Mouse (Mus musculus): ENCODE measurements around the gene Uhrf1bp1.

Uhrf1bp1 gene

DNA sequence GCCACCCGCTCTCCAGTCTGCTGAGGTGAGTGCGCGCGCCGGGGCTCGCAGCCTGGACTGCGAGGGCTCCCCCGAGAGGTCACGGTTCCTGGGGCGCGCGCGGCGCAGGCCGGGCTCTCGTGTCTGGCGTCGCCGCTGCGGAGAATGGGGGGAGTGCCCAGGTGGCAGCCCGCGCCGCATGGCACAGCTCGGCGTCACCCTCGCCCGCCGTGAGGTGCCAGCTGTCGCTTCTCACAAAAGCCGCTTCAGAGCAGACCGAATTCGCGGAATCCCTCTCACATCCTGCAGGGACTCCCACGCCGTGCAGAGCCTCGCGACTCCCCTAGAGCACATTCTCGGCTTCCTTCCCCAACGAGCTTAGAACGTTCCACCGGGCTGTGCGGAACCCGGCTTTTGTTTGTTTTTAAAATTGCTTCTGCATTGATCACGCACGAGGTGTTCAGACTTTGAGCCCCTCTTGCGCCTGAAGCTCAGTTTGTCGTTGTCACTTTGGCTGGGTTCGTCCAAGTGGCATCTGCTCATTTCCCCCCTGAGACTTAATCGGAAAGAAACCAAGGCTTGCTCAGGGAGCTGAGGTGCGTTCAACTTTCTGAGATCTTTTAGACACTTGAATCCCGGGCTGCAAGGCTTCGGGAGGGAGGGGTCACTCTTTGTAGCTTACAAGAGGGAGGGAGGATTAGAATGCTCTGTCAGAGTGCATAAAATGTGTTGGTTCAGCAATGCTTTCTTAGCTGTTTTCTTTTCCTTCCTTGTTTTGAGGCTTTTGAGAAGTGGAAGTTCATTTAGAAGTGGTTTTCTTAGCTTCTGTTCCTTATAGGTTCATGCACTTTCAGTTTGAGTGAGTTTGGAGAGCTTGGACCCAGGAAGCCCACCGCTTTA lies 53.6 kb downstream of the Uhrf1bp1 start, which contains the start of gene Taf11:
TSS of gene Taf11 (minus strand) at position 223 of the 879 bp plus-strand sequence.
- peak; percentile 40 to 68 for DNase-seq (ENCODE audit: low spot score in 2 of 2)

DNA sequence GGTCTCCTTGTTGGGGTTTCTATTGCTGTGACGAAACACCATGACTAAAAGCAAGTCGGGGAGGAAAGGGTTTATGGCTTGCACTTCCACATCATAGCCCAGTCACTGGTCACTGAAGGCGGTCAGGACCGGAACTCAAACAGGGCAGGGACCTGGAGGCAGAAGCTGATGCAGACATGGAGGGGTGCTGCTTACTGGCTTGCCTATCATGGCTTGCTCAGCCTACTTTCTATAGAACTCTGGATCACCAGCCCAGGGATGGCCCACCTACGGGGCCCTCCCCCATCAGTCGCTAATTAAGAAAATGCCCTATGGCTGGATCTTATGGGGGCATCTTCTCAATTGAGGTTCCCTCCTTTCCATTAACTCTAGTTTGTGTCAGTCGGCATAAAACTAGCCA lies 55.1 kb downstream of the Uhrf1bp1 start:
- no peak for DNase-seq (ENCODE audit: low spot score in 2 of 2)

DNA sequence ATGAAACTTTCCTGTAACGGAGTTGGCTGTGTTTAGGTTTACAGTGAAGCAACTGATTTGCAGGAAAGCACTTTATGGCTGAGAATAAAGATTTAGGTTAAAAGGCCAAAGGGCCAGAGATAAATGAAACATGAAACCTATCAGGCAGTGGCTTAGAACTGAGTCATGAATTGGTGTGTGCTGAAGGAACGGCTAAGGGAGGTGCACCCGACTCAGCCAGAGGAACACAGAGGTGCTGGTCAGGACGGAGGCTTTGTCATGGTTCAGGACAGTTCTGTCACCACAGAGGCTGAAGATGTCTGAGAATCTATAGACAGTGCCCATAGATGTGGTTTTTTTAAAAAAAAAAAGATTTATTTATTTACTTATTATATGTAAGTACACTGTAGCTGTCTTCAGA lies 58.5 kb downstream of the Uhrf1bp1 start:
- no peak for DNase-seq (ENCODE audit: low spot score in 2 of 2)

DNA sequence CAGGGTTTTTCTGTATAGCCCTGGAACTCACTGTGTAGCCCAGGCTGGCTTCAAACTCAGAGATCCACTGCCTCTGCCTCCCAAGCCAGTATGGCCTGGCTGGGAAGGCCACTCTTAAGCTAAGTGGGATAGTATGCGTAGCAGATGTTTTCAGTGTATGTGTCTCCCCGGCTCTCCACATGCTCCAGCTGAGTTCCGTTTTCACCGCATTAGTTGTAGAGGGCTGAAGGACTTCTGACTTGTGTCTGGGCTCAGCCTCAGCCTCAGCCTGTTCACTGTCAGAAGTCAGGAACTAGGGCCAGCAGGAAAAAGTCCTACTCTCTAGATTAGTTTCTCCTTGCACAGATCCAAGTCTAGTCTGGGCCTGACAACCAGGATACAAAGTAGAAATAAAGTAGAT lies 60.1 kb downstream of the Uhrf1bp1 start:
- no peak for DNase-seq (ENCODE audit: low spot score in 2 of 2)

DNA sequence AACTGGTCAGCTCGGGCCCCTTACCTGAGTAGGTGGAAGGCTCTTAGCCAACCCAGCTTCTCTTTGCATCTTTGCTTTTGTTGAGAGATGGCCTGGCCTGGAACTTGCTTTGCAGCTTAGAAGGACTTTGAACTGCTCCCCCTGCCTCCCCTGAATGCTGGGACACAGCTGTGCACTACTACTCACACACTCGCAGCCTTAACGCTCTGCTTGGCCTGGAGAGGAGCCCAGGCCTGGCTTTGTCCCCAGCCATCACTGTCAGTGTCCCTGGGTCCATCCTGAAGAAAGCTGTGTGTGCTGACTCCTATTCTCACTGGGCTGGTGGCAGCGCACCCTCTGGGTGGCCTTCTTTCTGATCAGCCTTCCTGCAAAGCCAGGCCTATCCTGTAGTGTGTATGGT lies 64.4 kb downstream of the Uhrf1bp1 start:
- no peak for DNase-seq (ENCODE audit: low spot score in 2 of 2)

DNA sequence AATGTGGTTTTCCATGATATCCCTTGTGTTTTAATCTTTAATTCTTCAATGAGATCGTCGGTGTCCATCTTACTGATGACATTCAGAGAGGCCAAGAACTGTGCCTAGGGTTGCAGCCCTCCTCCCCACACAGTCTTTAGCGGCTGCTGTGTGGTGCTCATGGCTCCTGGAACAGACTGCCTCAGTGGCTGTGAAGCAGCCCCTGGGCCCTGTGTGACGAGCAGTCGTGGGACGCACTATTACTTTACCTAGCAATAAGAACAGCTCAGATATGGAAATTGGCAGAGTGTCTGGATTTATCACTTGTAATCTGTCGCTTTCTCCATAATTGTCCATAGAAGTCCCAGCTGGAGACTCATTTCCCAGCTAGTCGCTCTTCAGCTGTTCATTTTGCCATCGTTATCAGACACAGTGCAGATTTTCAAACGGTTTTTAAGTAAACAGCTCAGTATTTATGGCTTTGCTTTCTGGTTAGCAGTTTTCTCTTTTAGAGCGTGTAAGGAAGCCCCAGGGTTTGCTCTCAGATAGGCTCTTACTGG lies 66.0 kb downstream of the Uhrf1bp1 start:
- DNase-seq (ENCODE audit: low spot score in 2 of 2): no peak

DNA sequence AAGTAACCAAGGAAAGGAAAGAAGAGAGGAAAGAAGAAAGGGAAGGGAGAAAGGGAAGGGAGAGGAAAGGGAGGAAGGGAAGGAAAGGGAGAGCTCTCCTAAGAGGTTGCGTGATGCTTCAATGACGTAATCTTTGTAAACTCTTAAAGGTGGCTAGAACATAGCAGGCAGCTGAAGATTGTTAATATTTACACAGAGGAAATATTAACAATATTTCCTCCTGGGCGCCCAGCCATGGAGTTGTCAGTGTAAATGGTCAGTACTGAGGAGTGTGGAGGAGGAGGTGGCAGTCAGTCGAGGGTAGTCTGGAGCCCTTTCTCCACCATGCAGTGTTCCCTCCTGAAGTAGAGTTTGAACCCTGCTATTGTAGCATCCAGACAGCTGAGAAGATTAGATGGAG lies 68.8 kb downstream of the Uhrf1bp1 start:
- no peak for DNase-seq (ENCODE audit: low spot score in 2 of 2)

DNA sequence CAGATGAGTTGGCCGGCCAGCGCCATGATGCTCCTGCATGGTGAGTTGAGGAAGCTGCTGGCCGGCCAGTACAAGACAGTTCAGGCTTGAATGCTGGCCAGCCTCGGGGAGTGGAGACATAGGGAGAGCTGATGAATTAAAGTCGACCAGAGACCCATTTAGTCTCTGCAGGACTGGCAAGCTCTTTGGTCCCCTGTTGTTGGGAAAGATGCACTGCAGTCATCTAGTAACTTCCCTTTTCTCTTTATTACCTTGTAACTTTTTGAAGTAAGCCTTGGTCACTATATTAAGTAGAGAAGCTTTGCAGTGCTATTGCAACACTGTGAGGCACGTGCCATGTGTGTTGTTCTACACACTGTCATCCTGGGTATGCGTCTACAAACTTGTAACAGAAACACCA lies 69.3 kb downstream of the Uhrf1bp1 start:
- DNase-seq (ENCODE audit: low spot score in 2 of 2): no peak

DNA sequence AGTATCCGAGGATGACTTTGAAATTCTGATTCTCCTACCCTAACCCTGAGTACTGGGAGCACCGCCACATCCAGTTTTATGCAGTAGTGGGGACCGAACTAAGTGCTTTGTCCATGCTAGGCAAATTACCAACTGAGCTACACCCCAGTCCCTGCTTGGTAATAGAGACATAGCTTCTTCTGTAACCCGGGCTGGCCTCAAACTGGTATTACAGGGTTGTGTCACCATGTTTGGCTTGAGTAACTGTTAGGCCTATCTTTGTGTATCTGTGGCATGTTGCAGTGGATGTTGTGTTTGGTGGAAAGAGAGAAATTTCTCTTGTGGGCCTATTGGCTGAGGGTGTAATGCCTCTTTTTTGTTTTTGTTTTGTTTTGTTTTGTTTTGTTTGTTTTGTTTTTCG lies 74.0 kb downstream of the Uhrf1bp1 start:
- DNase-seq (ENCODE audit: low spot score in 2 of 2): no peak

DNA sequence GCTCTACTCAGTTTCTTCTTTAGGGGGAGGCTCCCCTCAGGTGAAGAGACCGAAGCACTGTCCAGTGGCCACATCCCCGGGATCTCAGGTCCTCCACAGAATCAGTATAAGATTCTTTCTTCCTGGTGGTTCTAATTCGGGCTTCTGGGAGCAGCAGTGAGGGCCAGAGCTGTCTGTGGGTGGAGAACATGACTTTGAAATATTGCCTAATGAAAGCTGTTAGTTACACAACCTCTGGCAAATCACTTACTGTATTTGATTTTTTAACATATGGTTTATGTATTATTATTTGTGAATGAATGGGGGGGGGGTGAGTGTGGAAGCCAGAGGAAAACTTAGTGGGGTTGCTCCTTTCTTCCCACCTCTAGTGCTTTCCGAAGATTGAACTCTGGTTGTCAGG lies 75.6 kb downstream of the Uhrf1bp1 start:
- DNase-seq (ENCODE audit: low spot score in 2 of 2): no peak

DNA sequence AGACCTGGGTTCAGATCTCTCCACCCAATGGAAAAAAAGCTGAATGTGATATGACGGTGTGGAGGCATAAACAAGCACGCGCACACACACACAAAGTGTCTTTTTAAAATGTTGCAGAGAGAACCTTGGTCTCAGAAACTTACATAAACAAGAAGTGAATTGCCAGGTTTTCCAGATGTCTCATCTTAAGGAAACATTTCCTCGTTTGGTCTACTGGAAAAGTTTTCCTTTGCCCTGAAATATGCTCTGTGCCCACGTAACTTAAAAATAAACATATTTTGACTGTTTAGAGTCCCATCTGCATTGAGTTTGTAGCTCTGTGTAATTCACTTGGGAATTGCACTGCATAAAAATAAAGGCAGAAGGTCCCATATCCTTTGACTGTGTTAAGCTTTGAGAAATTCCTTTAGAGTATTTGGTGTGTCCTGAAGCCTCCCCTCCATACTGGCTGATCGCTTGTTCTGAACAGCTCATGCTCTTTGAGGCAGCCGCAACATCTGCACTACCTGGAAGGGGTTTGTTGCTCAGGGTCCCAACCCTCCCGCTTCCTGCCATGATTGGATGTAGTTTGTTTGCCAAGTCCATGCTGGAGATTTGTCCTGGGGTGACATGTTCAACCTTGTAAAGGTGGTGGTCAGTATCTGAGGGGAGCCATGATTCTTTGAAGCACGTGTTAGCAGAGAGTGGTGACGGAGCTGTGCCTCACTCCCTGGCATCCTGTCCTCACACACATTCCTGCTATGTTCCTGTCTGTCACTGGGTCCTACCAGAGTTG lies 78.1 kb downstream of the Uhrf1bp1 start:
- no peak for DNase-seq (ENCODE audit: low spot score in 2 of 2)

DNA sequence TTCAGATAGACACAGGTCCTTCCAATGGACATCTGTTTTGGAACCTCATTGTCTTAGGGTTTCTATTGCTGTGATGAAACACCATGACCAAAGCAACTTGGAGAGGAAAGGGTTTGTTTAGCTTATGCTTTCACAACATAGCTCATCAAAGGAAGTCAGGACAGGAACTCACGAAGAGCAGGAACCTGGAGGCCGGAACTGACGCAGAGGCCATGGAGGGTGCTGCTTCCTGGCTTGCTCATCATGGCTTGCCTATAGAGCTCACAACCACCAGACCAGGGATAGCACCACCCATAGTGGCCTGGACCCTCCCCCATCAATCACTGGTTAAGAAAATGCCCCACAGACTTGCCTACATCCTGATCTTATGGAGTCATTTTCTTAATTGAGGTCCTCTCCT lies 78.8 kb downstream of the Uhrf1bp1 start:
- no peak for DNase-seq (ENCODE audit: low spot score in 2 of 2)

DNA sequence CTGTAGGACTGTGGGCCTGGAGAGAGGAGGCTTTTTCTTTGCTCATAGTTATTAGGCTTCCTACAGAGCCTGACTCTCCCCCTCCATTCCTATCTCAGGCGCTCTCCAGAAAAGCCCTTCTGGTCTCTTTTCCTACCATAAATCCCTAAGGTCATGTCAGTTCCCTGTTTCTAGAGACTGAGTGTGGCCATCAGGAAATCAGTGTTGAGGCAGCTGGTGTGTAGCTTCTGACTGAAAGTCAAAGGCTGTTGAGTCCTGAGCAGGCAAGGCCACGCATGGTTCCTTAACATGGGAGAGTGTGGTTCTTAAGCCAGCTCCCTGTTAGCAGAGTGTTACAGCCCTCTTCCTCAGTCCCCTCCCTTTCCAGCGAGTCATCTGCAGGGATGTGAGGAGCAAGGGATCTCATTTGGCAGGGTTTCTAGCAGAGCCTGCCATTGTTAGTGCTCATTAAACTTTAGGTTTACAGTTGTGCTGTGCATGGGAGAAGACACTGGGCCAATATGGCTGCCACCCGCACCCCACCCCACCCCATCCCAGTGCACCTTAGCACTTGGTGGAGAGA lies 80.9 kb downstream of the Uhrf1bp1 start:
- DNase-seq (ENCODE audit: low spot score in 2 of 2): no peak

DNA sequence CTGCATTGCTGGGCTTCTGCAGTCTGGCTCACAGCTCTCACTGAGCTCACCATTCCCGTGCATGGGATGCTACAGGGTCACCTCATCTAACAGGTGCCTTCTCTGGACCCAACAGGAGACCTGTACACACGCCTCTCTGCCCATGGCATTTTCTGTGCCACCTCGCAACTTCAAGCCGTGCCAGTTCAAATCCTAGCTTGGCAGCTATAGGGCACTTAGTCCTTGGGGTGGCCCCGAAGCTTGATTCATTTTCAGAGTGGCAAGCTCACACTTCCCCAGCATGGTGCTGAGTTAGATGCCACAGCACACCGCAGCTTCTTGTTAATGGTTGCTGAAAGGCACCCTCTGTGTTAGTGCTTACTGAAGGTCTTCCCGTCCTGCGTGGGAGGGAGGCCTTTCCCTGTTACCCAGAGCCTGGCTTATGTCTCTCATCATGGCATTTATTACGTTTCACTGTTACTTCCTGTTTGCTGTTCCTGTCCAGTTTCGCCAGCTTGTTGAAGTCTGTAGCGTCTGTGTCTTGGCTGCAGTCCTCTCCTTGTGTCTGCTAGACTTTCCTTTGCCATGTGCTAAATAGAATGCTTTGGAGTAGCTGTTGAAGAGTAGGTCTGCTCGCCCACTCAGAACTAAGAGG lies 82.0 kb downstream of the Uhrf1bp1 start:
- DNase-seq (ENCODE audit: low spot score in 2 of 2): no peak

DNA sequence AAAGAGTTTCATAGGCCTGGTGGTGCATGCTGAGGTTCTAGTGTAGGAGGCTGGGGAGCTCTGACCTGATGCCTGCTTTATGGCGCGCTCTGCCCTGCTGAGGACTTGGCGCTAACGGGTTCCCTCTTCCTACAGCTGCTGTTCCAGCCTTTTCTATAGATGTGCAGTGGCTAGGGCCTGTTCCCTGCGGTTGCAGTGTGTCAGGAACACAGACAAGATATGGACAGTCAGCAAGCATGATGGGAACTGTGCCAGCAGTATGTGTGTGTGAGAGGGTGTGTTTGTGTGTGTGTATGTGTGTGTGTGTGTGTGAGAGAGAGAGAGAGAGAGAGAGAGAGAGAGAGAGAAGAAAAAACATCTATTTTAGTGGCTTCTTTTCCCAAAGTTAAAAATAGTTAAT lies 82.8 kb downstream of the Uhrf1bp1 start:
- no peak for DNase-seq (ENCODE audit: low spot score in 2 of 2)

DNA sequence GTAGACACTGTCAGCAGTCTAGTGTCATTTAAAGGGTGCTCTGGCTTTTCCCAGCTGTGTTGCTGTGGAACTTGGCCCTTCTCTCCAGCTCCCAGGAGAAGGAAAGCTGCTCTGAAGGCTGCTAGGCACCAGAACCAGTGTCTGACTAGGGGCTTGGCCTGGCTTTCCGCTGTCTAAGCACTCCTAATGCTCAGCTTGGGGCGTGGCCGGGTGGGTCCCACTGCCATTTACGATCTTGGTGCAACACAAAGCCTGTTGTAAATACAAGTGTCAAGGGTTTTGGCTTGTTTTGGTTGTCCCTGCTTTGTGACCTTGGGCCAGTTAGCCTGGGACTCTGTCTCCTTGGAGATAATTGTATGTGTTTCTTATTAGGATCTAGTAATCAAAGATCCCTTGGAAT lies 84.1 kb downstream of the Uhrf1bp1 start:
- DNase-seq (ENCODE audit: low spot score in 2 of 2): no peak

DNA sequence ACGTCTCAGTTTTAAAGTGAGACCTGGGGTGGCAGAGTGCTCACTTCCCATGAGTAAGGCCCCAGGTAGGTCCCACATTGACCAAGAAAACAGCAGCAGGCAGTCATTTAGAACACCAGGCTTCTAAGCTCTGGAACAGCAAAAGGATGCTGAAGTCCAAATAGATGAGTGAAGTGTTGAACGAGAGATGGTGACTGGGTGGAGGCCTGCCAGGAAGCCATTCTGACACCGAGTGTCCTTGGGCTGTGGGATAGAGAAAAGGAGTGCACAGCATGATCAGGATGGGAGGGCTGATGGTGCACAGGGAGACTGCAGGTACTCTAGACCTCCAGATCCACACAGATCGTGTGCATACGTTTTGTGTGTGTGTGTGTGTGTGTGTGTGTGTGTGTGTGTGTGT lies 84.9 kb downstream of the Uhrf1bp1 start:
- DNase-seq (ENCODE audit: low spot score in 2 of 2): no peak

DNA sequence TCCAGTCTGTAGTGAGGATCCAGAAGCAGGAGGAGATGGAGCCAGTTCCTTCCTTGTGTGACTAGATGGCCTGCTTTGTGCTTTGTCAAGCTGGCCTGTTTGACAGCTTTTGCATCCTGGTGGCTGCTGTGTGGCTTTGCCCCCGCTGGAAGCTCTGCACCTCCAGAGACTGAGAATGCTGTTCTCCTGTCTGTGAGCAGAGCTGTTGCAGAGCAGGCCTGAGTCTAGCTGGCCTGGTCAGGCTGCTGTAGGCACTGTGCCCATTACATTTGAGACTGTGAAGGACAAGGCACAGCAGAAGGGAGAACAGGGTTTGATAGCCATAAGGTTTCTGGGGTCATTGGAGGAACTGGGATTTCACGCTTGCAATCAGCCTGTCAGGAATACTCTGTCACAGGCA lies 85.5 kb downstream of the Uhrf1bp1 start:
- DNase-seq (ENCODE audit: low spot score in 2 of 2): no peak

DNA sequence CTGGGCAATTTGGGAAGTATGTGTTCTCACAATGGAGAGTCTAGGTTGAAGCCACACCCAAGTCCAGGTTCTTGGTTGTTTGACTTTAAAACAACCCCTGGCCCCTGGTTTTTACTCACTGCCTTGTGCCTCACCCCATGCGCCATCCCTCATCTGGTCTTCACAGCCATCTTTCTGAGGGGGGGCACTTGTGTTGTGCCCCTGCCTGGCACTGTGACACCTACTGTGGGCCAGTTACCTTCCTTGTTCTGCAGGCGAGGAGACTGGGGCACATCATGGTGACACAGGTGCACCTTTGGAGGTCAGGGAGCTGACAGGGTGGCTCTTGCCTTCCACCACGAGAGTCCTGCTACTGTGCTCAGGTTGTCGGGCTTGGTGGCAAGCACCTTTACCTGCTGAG lies 85.9 kb downstream of the Uhrf1bp1 start:
- no peak for DNase-seq (ENCODE audit: low spot score in 2 of 2)

DNA sequence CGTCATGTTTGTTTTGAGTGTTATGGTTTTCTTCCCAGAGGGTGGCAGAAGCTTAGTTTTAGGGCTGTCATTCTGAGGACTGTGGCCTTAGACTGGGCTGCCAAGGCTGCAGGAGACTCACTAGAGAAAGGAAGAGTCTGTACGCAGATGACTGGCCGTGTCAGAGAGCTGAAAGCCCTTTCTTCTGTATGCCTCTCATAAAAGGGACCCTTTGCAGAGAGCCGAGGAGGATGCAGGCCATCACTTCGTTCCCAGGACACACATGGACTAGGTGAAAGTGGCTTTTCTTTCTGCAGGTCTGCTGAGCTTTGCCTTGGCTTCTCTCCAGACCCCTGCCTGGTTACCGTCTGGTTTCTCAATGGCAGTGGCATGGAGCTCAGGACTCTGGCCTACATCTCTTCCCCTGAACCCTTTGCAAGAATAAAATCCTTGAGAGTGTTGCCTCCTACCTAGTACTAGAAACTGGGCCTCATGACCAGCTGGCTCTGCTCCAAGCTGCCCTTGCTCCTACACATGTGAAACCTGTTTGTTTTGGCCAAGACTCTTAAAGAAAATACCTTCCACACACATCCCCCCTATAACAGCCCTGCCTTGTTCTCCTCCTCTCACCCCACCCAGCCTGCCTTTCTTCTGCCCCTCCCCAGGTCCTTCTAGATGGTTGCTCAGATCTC lies 89.4 kb downstream of the Uhrf1bp1 start:
- DNase-seq (ENCODE audit: low spot score in 2 of 2): no peak

DNA sequence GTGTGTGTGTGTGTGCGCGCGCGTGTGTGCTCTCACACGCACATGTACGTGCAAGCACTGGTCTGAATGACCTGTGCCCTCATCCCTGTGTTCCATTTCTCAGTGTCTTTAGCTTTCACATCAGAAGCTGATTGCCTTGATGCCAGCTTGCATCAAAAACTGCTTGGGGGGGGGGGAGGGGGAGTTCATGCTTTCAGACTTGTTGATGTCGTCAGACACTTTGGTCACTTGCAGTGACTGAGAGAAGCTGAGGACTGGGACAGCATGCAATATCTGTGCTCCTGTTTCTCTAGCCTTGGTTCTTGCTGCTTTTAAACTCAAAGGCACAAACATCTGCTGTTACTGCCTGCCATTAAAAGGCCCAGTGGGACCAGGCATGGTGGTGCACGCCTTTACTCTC lies 90.1 kb downstream of the Uhrf1bp1 start:
- DNase-seq (ENCODE audit: low spot score in 2 of 2): no peak

All from frontal cortex, postnatal 25 days (tissue).